Mouse (Mus musculus) heart, embryonic 16.5 days (tissue): ENCODE measurements at regions not wholly inside any gene's neighbourhood (a gene's known extent, or its start where the extent isn't known, plus 50 kb on each side); places are given as distances from the start of the nearest gene placed in this dataset.

Experiments used
- ATAC-seq: fragments of 200-750 bp; cut with Nextera tagmentation; replicated peaks from 2 replicates; pipeline ENCODE4 v1.8.0; 2017; ENCODE audit warnings: moderate number of reproducible peaks; ENCODE audit not compliant: insufficient read depth, low FRiP score; ENCODE audit errors: extremely low read depth
- H3K27ac ChIP-seq: fragments of 300-500 bp; sonication (generic); 2 replicates; pipeline ENCODE4 v1.5.1; 2014; ENCODE audit warnings: mild to moderate bottlenecking, low read length, control low read depth, moderate library complexity
- H3K27me3 ChIP-seq: fragments of 300-500 bp; sonication (generic); 2 replicates; pipeline ENCODE4 v1.6.1; 2014; ENCODE audit warnings: low read length, mixed read lengths; ENCODE audit not compliant: control insufficient read depth, insufficient read depth
- H3K36me3 ChIP-seq: fragments of 300-500 bp; sonication (generic); 2 replicates; pipeline ENCODE4 v1.6.1; 2014; ENCODE audit not compliant: control insufficient read depth, insufficient read depth
- H3K4me1 ChIP-seq: fragments of 300-500 bp; sonication (generic); 2 replicates; pipeline ENCODE4 v1.6.1; 2014; ENCODE audit warnings: low read length, mixed read lengths; ENCODE audit not compliant: control insufficient read depth, insufficient read depth
- H3K4me2 ChIP-seq: fragments of 300-500 bp; sonication (generic); 2 replicates; pipeline ENCODE4 v1.6.1; 2014; ENCODE audit warnings: low read depth, mild to moderate bottlenecking, control low read depth, low read length
- H3K4me3 ChIP-seq: fragments of 300-500 bp; sonication (generic); 2 replicates; pipeline ENCODE4 v1.5.1; 2014; ENCODE audit warnings: mild to moderate bottlenecking, control low read depth, low read length
- H3K9ac ChIP-seq: fragments of 300-500 bp; sonication (generic); 2 replicates; pipeline ENCODE4 v1.6.1; 2014; ENCODE audit warnings: low read length, control low read depth
- H3K9me3 ChIP-seq: fragments of 300-500 bp; sonication (generic); replicated peaks from 2 replicates; pipeline ENCODE4 v1.6.1; 2016; ENCODE audit warnings: low read length; ENCODE audit not compliant: control insufficient read depth
- WGBS: fragments of 180-500 bp; shearing (Covaris S2); extraction: QIAGEN DNeasy Blood & Tissue Kit; methylation state at CpG from one replicate; pipeline ENCODE4 v1.1.7; 2014; 5-methylcytosine and 5-hydroxymethylcytosine counted together

- peaks cover 19% of the 10 kb centered on the region for H3K4me1 ChIP-seq
- WGBS = 84% methylated on average over 2 of the region's 2 CpGs
- H3K27ac ChIP-seq = no peak overlapping the region
- H3K27me3 ChIP-seq = no peaks in the 10 kb centered on the region
- no peak overlapping the region for H3K4me3 ChIP-seq
- H3K36me3 ChIP-seq = no peaks in the 10 kb centered on the region
- ATAC-seq = no peak
- H3K9me3 ChIP-seq = no peaks in the 10 kb centered on the region
- no peak overlapping the region for H3K4me2 ChIP-seq
- H3K9ac ChIP-seq = no peak overlapping the region
These were observed 322.0 kb upstream of the Jarid2 start for GRCm38 (mm10) chr13:44407307-44407706.

- Histone ChIP-seq H3K36me3 (no peaks in the 10 kb centered on the region), H3K9ac (no peak overlapping the region), H3K4me2 (no peak overlapping the region), H3K9me3 (no peaks in the 10 kb centered on the region), H3K4me3 (no peak overlapping the region), H3K27ac (0 out of 2 replicates have a peak overlapping the region, but pooled peaks have one; percentile 32), H3K4me1 (peaks cover 23% of the 10 kb centered on the region), H3K27me3 (no peaks in the 10 kb centered on the region)
- ATAC-seq = no peak
- WGBS = 49% methylated on average over 6 of the region's 6 CpGs
These were observed 320.7 kb upstream of the Jarid2 start for GRCm38 (mm10) chr13:44408619-44408959.

GRCm38 (mm10) chr13:44408960-44409719, 320.1 kb upstream of the Jarid2 start:
- 45% methylated on average over 14 of the region's 14 CpGs for WGBS
- ATAC-seq = no peak
- Histone ChIP-seq H3K9me3 (no peaks in the 10 kb centered on the region), H3K27ac (peak overlapping the region; percentile 48), H3K9ac (0 out of 2 replicates have a peak overlapping the region, but pooled peaks have one; percentile 26), H3K27me3 (no peaks in the 10 kb centered on the region), H3K36me3 (no peaks in the 10 kb centered on the region), H3K4me3 (no peak overlapping the region), H3K4me2 (no peak overlapping the region), H3K4me1 (peaks cover 21% of the 10 kb centered on the region)

- peaks cover 16% of the 10 kb centered on the region for H3K4me1 ChIP-seq
- H3K9ac ChIP-seq = 0 out of 2 replicates have a peak overlapping the region, but pooled peaks have one; percentile 26
- H3K27ac ChIP-seq = peak overlapping the region; percentile 48; the same call in 1 of the 2 replicates
- H3K4me2 ChIP-seq = no peak overlapping the region
- no peaks in the 10 kb centered on the region for H3K27me3 ChIP-seq
- H3K36me3 ChIP-seq = no peaks in the 10 kb centered on the region
- no peaks in the 10 kb centered on the region for H3K9me3 ChIP-seq
- no peak overlapping the region for H3K4me3 ChIP-seq
- ATAC-seq = no peak
- 76% methylated on average over 5 of the region's 5 CpGs for WGBS
These were observed 319.6 kb upstream of the Jarid2 start for GRCm38 (mm10) chr13:44409720-44410047.

GRCm38 (mm10) chr13:44411781-44412496, 317.3 kb upstream of the Jarid2 start:
- WGBS = 82% methylated on average over 2 of the region's 2 CpGs
- Histone ChIP-seq H3K36me3 (no peaks in the 10 kb centered on the region), H3K27ac (no peak overlapping the region), H3K9me3 (no peaks in the 10 kb centered on the region), H3K4me2 (no peak overlapping the region), H3K27me3 (no peaks in the 10 kb centered on the region), H3K9ac (no peak overlapping the region), H3K4me3 (no peak overlapping the region), H3K4me1 (peaks cover 26% of the 10 kb centered on the region)
- ATAC-seq = no peak

GRCm38 (mm10) chr13:44413305-44413704, 316.0 kb upstream of the Jarid2 start:
- peaks cover 35% of the 10 kb centered on the region for H3K4me1 ChIP-seq
- ATAC-seq = no peak
- H3K4me3 ChIP-seq = no peak overlapping the region
- H3K9me3 ChIP-seq = 0 out of 2 replicates have a peak, but pooled peaks cover under 1% of the 10 kb centered on the region
- WGBS = 42% methylated on average over 9 of the region's 9 CpGs
- H3K27me3 ChIP-seq = no peaks in the 10 kb centered on the region
- H3K9ac ChIP-seq = no peak overlapping the region
- H3K27ac ChIP-seq = no peak overlapping the region
- H3K36me3 ChIP-seq = no peaks in the 10 kb centered on the region
- peak overlapping the region; percentile 2; the same call in 1 of the 2 replicates for H3K4me2 ChIP-seq

- H3K4me2 ChIP-seq = no peak overlapping the region
- no peaks in the 10 kb centered on the region for H3K27me3 ChIP-seq
- H3K4me3 ChIP-seq = no peak overlapping the region
- no peak overlapping the region for H3K9ac ChIP-seq
- H3K27ac ChIP-seq = 0 out of 2 replicates have a peak overlapping the region, but pooled peaks have one; percentile 12
- H3K36me3 ChIP-seq = no peaks in the 10 kb centered on the region
- H3K4me1 ChIP-seq = peaks cover 29% of the 10 kb centered on the region
- H3K9me3 ChIP-seq = peaks cover 3% of the 10 kb centered on the region; the same call in 1 of the 2 replicates
- ATAC-seq = no peak; the same call in 1 of the 2 replicates
- WGBS = 47% methylated on average over 7 of the region's 7 CpGs
These were observed 313.3 kb upstream of the Jarid2 start for GRCm38 (mm10) chr13:44415971-44416370.

- H3K27ac ChIP-seq = no peak overlapping the region
These were observed 312.3 kb upstream of the Jarid2 start for GRCm38 (mm10) chr13:44416986-44417385.

GRCm38 (mm10) chr13:44419056-44419455, 310.2 kb upstream of the Jarid2 start:
- WGBS = 85% methylated on average over 8 of the region's 8 CpGs
- H3K9me3 ChIP-seq = peaks cover 3% of the 10 kb centered on the region; the same call in 1 of the 2 replicates
- H3K4me1 ChIP-seq = peaks cover 25% of the 10 kb centered on the region
- no peak for ATAC-seq
- H3K4me3 ChIP-seq = no peak overlapping the region
- H3K36me3 ChIP-seq = no peaks in the 10 kb centered on the region
- H3K27ac ChIP-seq = no peak overlapping the region
- H3K9ac ChIP-seq = no peak overlapping the region
- H3K4me2 ChIP-seq = no peak overlapping the region
- no peaks in the 10 kb centered on the region for H3K27me3 ChIP-seq

More at GRCm38 (mm10) chr13:44416986-44417385, 312.3 kb upstream of the Jarid2 start:
- ATAC-seq = no peak
- H3K4me1 ChIP-seq = peaks cover 29% of the 10 kb centered on the region
- H3K36me3 ChIP-seq = no peaks in the 10 kb centered on the region
- no peak overlapping the region for H3K9ac ChIP-seq
- no peak overlapping the region for H3K4me2 ChIP-seq
- H3K4me3 ChIP-seq = no peak overlapping the region
- H3K9me3 ChIP-seq = peaks cover 3% of the 10 kb centered on the region; the same call in 1 of the 2 replicates
- no peaks in the 10 kb centered on the region for H3K27me3 ChIP-seq
- WGBS = 29% methylated on average over 8 of the region's 8 CpGs
